ENCODE assay signal across 13 mouse cellular contexts in the genomic region with DNA sequence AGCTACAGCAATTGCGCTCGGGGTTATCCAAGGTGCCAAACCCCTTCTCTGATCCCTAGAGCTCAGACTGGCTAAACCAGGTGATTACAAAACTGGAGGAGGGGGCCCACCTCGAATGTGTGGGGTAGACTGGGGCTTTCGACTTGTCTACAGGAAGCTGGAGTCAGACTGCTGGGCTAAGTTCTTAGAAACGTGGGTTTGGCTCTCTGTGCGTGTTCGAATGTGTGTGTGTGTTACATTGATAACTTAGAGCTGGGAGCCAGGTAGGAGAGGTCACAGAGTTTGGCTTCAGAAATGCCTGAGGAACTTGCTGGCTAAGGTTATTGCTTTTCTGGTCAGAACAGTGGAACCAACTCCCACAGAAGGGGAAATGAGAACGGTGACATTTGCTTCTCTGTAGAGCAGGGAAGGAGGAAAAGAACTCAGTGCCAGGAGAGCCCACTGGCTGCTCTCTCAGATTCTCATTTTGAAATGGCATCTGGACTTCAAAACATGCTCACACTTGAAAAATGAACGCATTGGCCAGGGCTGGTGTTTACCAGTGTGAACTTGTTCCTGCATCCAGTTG.
A peak's percentile ranks its signal among the peaks of the same experiment; 100 is the strongest.
DNase-seq lines count a peak whose midpoint lies in the region; ATAC-seq and TF ChIP-seq lines count a peak whose summit lies in the region.
"Had no signal": no experiment of that assay in that cellular context is flagged by ENCODE, and none has a peak within 500 bp of the region (broad histone marks: within the 10 kb centered on the region; RNA-seq: fewer than 3 reads in every experiment).

No protein-coding gene starts in this region.

- H3K4me3 ChIP-seq in forebrain, embryonic 10.5 days, result no peak overlapping the region
- H3K4me3 ChIP-seq in forebrain, postnatal 0 days (ENCODE audit: low read depth, low read length), result no peak overlapping the region
- H3K4me3 ChIP-seq in kidney, embryonic 15.5 days (replicated peaks), result no peak overlapping the region
- H3K4me3 ChIP-seq: heart, embryonic 12.5 days; limb, embryonic 13.5 days; neural tube, embryonic 15.5 days had no signal

- no peaks in the 10 kb centered on the region for H3K9me3 ChIP-seq in forebrain, embryonic 10.5 days
- H3K9me3 ChIP-seq in forebrain, postnatal 0 days (ENCODE audit: low read length), result no peaks in the 10 kb centered on the region
- H3K9me3 ChIP-seq in kidney, embryonic 15.5 days (replicated peaks), result peaks cover 4% of the 10 kb centered on the region; the same call in 1 of the 2 replicates
- H3K9me3 ChIP-seq: heart, embryonic 12.5 days; limb, embryonic 13.5 days; neural tube, embryonic 15.5 days had no signal

- WGBS in forebrain, embryonic 10.5 days, result 84% methylated on average over 9 of the region's 9 CpGs
- 73% methylated on average over 9 of the region's 9 CpGs for WGBS in forebrain, postnatal 0 days
- WGBS in kidney, embryonic 15.5 days, result 54% methylated on average over 9 of the region's 9 CpGs

- H3K27ac ChIP-seq in forebrain, embryonic 10.5 days, result peak overlapping the region; percentile 48
- no peak overlapping the region for H3K27ac ChIP-seq in forebrain, postnatal 0 days (ENCODE audit: low read depth, low read length)
- H3K27ac ChIP-seq in kidney, embryonic 15.5 days, result peak overlapping the region; percentile 82
- H3K27ac ChIP-seq: limb, embryonic 13.5 days; neural tube, embryonic 15.5 days had no signal

- peaks cover 24% of the 10 kb centered on the region for H3K27me3 ChIP-seq in forebrain, embryonic 10.5 days (ENCODE audit: poor library complexity, severe bottlenecking)
- no peaks in the 10 kb centered on the region for H3K27me3 ChIP-seq in forebrain, postnatal 0 days (ENCODE audit: insufficient read depth, low read length)
- H3K27me3 ChIP-seq in kidney, embryonic 15.5 days, result no peaks in the 10 kb centered on the region

- H3K36me3 ChIP-seq in forebrain, embryonic 10.5 days (replicated peaks), result no peaks in the 10 kb centered on the region
- H3K36me3 ChIP-seq in forebrain, postnatal 0 days (ENCODE audit: insufficient read depth), result no peaks in the 10 kb centered on the region
- H3K36me3 ChIP-seq in kidney, embryonic 15.5 days, result no peaks in the 10 kb centered on the region
- H3K36me3 ChIP-seq: heart, embryonic 12.5 days; limb, embryonic 13.5 days; neural tube, embryonic 15.5 days had no signal

- no peak for DNase-seq in forebrain, embryonic 10.5 days (ENCODE audit: extremely low spot score, low spot score)
- DNase-seq in forebrain, postnatal 0 days, result no peak
- DNase-seq in kidney, adult 8-10 months, result no peak
- DNase-seq in 416B (ENCODE audit: low read depth), result peak; percentile 11
- DNase-seq in ovary, adult 18-20 months (ENCODE audit: low spot score), result no peak
- no peak for DNase-seq in testis, postnatal 10 days (ENCODE audit: low spot score)
- DNase-seq: cerebellum, adult 2 months; layer of hippocampus, adult 9-11 months had no signal

- no peak overlapping the region for H3K4me2 ChIP-seq in forebrain, postnatal 0 days (ENCODE audit: low read depth)
- no peak overlapping the region for H3K4me2 ChIP-seq in kidney, embryonic 15.5 days
- H3K4me2 ChIP-seq: heart, embryonic 12.5 days; limb, embryonic 13.5 days; neural tube, embryonic 15.5 days had no signal

- H3K4me1 ChIP-seq in forebrain, embryonic 10.5 days, result peaks cover 35% of the 10 kb centered on the region
- H3K4me1 ChIP-seq in forebrain, postnatal 0 days (ENCODE audit: insufficient read depth), result peaks cover 8% of the 10 kb centered on the region; the same call in 1 of the 2 replicates
- H3K4me1 ChIP-seq in kidney, embryonic 15.5 days, result peaks cover 33% of the 10 kb centered on the region

- ATAC-seq in forebrain, postnatal 0 days, result no peak
- no peak for ATAC-seq in kidney, embryonic 15.5 days (replicated peaks; ENCODE audit: low FRiP score)
- ATAC-seq in granulocyte monocyte progenitor cell, adult 5-6 weeks (replicated peaks; ENCODE audit: poor library complexity, severe bottlenecking), result peak; percentile 83

- no peak for TF ChIP-seq CTCF in forebrain, postnatal 0 days (IDR thresholded peaks at IDR 0.05; ENCODE audit: low read depth)

- H3K9ac ChIP-seq in forebrain, postnatal 0 days, result no peak overlapping the region
- no peak overlapping the region for H3K9ac ChIP-seq in kidney, embryonic 15.5 days
- H3K9ac ChIP-seq: heart, embryonic 12.5 days; limb, embryonic 13.5 days; neural tube, embryonic 15.5 days had no signal
